Mouse (Mus musculus) thymus, adult 2 months (tissue): Measurements from ENCODE around the gene Adora2a. TPM values are rescaled to one million over a fixed set of nuclear protein-coding genes. Genes with fewer than 3 reads are reported as not detected.

ENCODE experiments used
- DNase-seq: peaks from one replicate; pipeline ENCODE4 v3.0.0; 2021
- H3K27ac ChIP-seq: fragments of 200-500 bp; 2 replicates; pipeline ENCODE4 v1.5.1; 2012; ENCODE audit warnings: low read length, control low read depth; ENCODE audit not compliant: control insufficient read depth, insufficient read depth
- H3K27me3 ChIP-seq: fragments of 200-500 bp; 2 replicates; pipeline ENCODE4 v1.6.1; 2012; ENCODE audit warnings: mild to moderate bottlenecking, low read length, moderate library complexity, mixed read lengths; ENCODE audit not compliant: control insufficient read depth, insufficient read depth
- H3K36me3 ChIP-seq: fragments of 200-500 bp; 2 replicates; pipeline ENCODE4 v1.6.1; 2012; ENCODE audit warnings: mild to moderate bottlenecking, low read length, moderate library complexity; ENCODE audit not compliant: control insufficient read depth, insufficient read depth
- H3K4me1 ChIP-seq: fragments of 200-500 bp; replicated peaks from 2 replicates; pipeline ENCODE4 v1.6.1; 2012; ENCODE audit warnings: low read length; ENCODE audit not compliant: control insufficient read depth, insufficient read depth
- H3K4me3 ChIP-seq: fragments of 200-500 bp; 2 replicates; pipeline ENCODE4 v1.5.1; 2012; ENCODE audit warnings: mild to moderate bottlenecking, low read length, control low read depth, moderate library complexity; ENCODE audit not compliant: control insufficient read depth, insufficient read depth
- CTCF ChIP-seq: fragments of 200-500 bp; IDR thresholded peaks from 2 replicates; pipeline ENCODE4 v1.5.1; 2012; ENCODE audit warnings: mild to moderate bottlenecking, control low read depth, low read length, moderate library complexity, borderline replicate concordance; ENCODE audit not compliant: control insufficient read depth, poor library complexity, insufficient read depth; ENCODE audit errors: extremely low read depth
- POLR2A ChIP-seq: fragments of 200-500 bp; IDR thresholded peaks from 2 replicates; pipeline ENCODE4 v1.6.1; 2012; ENCODE audit warnings: mild to moderate bottlenecking, low read length, control low read depth, moderate library complexity; ENCODE audit not compliant: control insufficient read depth, poor library complexity, insufficient read depth; ENCODE audit errors: extremely low read depth
- WGBS: fragments of 180-500 bp; shearing (Covaris S2); methylation state at CpG from one replicate; pipeline ENCODE4 v1.1.7; 2018; 5-methylcytosine and 5-hydroxymethylcytosine counted together
- polyA plus RNA-seq: library from polyadenylated mRNA; depleted of rRNA; stranded (reverse); fragments of >200 nt; gene quantifications from 2 replicates; pipeline ENCODE4 v1.2.3, GENCODE M21; 2012

Adora2a gene
- polyA plus RNA-seq, 1 experiment = 53.4 TPM

DNA sequence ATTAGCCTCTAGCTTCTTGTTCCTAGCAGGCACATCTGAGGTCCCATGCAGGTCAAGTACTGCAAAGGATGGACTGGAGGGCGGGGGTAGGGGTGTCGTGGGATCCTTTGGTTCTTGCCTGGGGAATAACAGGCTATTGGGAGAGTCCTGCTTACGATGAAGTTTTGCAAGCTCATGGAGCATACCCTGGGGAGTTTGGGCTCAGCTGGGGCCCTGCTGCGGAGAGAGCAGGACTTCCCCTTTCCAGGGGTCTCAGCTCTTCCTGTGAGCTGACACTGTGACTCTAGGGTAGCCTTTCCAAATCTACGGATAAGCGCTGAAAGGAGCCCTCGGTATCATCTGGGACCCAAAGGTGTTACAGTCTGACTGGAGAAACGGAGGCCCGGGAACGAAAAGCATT, 7.7 kb downstream of the Adora2a start:
- no peak overlapping the region for H3K27ac ChIP-seq
- peaks cover 49% of the 10 kb centered on the region for H3K4me1 ChIP-seq
- no peak overlapping the region for H3K4me3 ChIP-seq
- H3K27me3 ChIP-seq = no peaks in the 10 kb centered on the region
- TF ChIP-seq CTCF (no peak), POLR2A (no peak)
- peaks cover 9% of the 10 kb centered on the region for H3K36me3 ChIP-seq
- no peak for DNase-seq
- 62% methylated on average over 10 of the region's 10 CpGs for WGBS

DNA sequence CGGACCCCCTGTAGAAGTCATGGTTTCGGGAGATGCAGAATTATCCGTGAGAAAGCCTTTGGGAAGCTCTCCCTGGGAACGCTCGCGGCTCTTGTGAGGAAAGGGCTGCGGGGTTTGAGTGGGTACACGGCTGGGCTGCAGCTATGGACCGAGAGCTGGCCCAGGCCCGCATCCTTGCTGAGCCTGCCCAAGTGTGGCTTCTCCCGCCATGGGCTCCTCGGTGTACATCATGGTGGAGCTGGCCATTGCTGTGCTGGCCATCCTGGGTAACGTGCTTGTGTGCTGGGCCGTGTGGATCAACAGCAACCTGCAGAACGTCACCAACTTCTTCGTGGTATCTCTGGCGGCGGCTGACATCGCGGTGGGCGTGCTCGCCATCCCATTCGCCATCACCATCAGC, 9.1 kb downstream of the Adora2a start:
- Histone ChIP-seq H3K4me3 (no peak overlapping the region), H3K27me3 (no peaks in the 10 kb centered on the region), H3K4me1 (peaks cover 35% of the 10 kb centered on the region), H3K36me3 (peaks cover 9% of the 10 kb centered on the region), H3K27ac (no peak overlapping the region)
- WGBS = 95% methylated on average over 23 of the region's 23 CpGs
- TF ChIP-seq CTCF (no peak), POLR2A (no peak)
- no peak for DNase-seq

DNA sequence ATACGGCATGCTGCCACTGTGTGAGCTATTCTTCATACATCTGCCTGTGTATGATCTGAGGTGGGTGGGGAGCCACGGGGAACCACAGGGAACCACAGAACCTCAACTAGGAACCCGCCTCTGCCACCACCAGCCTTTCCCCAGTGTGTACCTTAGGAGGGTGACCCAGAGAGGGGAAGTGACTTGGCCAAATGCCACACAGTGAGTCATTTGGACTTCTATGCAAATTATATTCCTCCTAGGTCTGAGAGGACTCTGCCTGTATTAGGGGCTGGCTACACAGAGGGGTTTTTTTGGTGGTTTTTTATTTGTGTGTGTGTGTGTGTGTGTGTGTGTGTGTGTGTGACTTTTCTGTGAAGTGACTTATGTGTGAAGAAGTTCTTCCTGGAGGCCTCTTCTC, 9.9 kb downstream of the Adora2a start:
- DNase-seq = no peak
- Histone ChIP-seq H3K27me3 (no peaks in the 10 kb centered on the region), H3K4me3 (no peak overlapping the region), H3K36me3 (peaks cover 9% of the 10 kb centered on the region), H3K4me1 (peaks cover 29% of the 10 kb centered on the region), H3K27ac (no peak overlapping the region)
- WGBS = 15% methylated on average over 3 of the region's 3 CpGs
- no peak for TF ChIP-seq CTCF
- TF ChIP-seq POLR2A = no peak

DNA sequence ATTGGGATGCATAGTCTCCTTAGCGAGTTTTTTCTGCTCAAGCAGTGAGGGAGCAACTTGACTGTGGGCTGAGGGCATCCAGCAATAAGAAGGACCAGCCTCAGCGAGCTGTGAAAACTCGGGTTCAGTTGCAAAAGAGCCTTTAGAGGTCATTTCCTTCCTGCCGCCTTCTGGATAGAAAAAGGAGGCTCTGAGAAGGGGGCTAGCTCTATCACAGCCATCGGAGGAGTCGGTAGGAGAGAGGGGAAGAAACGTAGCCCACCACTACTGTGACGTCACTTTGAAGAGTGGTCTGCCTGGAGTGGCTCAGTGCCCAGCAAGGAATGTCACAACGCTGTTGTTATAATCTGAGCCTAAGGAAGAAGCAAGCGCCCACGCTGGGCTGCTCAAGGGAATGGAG, 10.4 kb downstream of the Adora2a start:
- 62% methylated on average over 11 of the region's 11 CpGs for WGBS
- no peak for DNase-seq
- H3K4me1 ChIP-seq = peaks cover 26% of the 10 kb centered on the region
- H3K4me3 ChIP-seq = no peak overlapping the region
- TF ChIP-seq POLR2A = no peak
- no peak for TF ChIP-seq CTCF
- peaks cover 13% of the 10 kb centered on the region for H3K36me3 ChIP-seq
- no peaks in the 10 kb centered on the region for H3K27me3 ChIP-seq
- H3K27ac ChIP-seq = no peak overlapping the region

DNA sequence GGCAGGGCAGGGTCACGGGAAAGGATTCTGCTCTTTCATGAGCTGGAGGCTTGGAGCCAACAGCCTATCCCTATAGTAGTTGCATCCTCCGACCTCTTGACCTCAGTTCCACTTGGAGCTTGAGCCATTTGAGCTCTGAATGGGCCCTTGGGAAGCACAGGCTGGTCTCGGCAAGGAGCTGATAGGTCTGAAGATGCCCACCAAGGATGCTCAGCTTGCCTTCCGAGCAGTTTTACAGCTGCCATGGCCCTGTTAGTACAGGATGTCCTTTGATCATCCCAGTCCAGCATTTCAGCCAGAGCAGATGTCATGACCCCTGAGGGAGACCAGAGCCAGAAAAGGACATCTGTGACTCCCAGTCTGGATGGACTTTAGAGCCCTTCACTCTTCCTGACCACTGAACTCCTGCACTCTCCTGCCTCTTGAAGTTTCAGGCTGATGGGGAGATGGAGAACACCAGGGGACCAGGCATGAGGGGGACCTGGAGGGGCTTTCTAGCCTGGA, 11.6 kb downstream of the Adora2a start:
- TF ChIP-seq POLR2A (no peak), CTCF (no peak)
- Histone ChIP-seq H3K27me3 (no peaks in the 10 kb centered on the region), H3K4me1 (peaks cover 26% of the 10 kb centered on the region), H3K4me3 (no peak overlapping the region), H3K36me3 (peaks cover 13% of the 10 kb centered on the region), H3K27ac (no peak overlapping the region)
- 93% methylated on average over 4 of the region's 4 CpGs for WGBS
- no peak for DNase-seq

DNA sequence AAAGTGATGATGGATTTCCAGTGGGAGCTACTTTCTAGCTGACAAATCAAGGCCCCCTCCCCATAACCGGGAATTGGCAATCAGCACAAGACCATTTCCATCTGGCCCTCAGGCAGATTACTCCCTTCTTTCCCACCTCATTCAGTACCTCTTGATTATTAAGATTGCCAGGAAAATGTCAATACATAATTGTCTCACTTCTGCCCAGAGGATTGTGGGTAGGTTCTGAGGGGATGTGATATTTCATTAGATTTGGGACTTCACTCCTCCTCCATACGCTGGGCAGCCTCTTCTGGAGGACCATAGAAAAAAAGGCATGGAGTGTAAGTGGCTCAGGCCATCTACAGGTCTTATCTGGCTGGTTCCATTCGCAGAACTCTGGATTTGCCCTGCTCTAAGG, 15.6 kb downstream of the Adora2a start:
- peaks cover 12% of the 10 kb centered on the region for H3K36me3 ChIP-seq
- no peak overlapping the region for H3K4me3 ChIP-seq
- no peak for DNase-seq
- no peaks in the 10 kb centered on the region for H3K27me3 ChIP-seq
- 99% methylated on average over 3 of the region's 3 CpGs for WGBS
- H3K27ac ChIP-seq = no peak overlapping the region
- TF ChIP-seq CTCF (no peak), POLR2A (no peak)
- H3K4me1 ChIP-seq = peaks cover under 1% of the 10 kb centered on the region; the same call in 1 of the 2 replicates

DNA sequence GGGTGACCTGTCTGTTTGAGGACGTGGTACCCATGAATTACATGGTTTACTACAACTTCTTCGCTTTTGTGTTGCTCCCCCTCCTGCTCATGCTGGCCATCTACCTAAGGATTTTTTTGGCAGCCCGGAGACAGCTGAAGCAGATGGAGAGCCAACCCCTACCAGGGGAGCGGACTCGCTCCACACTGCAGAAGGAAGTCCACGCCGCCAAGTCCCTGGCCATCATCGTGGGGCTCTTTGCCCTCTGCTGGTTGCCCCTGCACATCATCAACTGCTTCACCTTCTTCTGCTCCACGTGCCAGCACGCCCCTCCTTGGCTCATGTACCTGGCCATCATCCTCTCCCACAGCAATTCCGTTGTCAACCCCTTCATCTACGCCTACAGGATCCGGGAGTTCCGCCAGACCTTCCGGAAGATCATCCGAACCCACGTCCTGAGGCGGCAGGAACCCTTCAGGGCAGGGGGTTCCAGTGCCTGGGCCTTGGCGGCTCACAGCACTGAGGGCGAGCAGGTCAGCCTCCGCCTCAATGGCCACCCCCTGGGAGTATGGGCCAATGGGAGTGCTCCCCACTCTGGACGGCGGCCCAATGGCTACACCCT, 16.6 kb downstream of the Adora2a start:
- no peak for TF ChIP-seq CTCF
- TF ChIP-seq POLR2A = no peak
- DNase-seq = no peak
- Histone ChIP-seq H3K4me3 (no peak overlapping the region), H3K27ac (no peak overlapping the region), H3K36me3 (peaks cover 7% of the 10 kb centered on the region; the same call in 1 of the 2 replicates), H3K27me3 (no peaks in the 10 kb centered on the region), H3K4me1 (no peaks in the 10 kb centered on the region)
- 94% methylated on average over 23 of the region's 23 CpGs for WGBS
